Mouse (Mus musculus) gastrocnemius, postnatal 14 days (tissue): ENCODE data around the gene Pgpep1. TPM values are rescaled to one million over a fixed set of nuclear protein-coding genes. Genes with fewer than 3 reads are reported as not detected.

Experiments used
- DNase-seq: peaks from one replicate; pipeline ENCODE4 v3.0.0; 2021; ENCODE audit warnings: mixed read lengths
- intact Hi-C: fragments of 180-260 bp; cut with DNase I; formaldehyde crosslinking; loops from one replicate; pipeline ENCODE4 v1.15.1; 2025; ENCODE audit warnings: low total_unique reads
- total RNA-seq, 2 experiments: library from RNA; stranded (reverse); gene quantifications; 2 replicates each; pipeline ENCODE4 v1.2.3; 2021

Gene Pgpep1
- total RNA-seq, 2 experiments from 2014 or later = 18.2 to 21.6 TPM

DNA sequence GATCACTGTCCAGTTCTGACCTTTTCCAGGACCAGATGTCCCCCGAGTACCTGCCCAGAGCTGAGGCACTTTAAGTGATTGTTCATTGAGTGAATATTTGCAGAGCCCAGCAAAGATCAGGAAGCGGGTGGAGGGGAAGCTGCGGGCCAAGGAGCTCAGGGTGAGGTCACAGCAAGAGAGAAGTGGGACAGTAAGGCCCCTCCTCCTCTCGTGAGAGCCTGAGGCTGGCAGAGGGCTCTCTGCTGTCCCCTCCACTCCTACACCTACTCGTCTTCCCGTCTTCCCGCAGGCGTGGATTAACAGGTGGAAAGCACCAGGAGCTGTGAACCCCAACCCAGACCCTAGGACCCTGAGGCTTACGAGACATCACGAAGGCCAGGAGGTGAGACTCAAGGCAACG, 43.5 kb downstream of the Pgpep1 start:
- intact Hi-C loops = loop anchor here (5.0 kb wide), 1 partner anchor 46 kb away; the partner anchor contains the start of gene Pgpep1
- DNase-seq = no peak

DNA sequence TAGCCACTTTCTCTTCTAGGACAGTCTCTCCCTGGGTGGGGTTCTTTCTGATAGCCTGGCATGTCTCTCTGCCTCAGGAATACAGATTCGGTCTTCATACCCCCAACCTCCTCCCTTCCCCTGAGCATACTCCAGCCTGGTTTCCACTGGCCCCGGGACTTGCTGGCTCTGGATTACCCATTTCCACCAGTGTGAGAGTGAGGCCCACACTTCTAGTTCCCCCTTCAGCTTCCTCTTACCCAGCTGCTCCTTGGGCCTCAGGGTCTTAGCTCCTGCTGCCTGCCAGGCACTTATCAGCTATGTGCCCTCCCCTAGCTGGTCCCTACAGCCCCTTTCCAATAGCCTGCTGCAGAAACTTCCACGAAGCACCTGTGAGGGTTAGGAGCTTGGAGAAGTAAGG, 44.3 kb downstream of the Pgpep1 start, which contains the start of gene Lrrc25:
TSS of gene Lrrc25 (plus strand) at position 262 of the 400 bp plus-strand sequence.
- intact Hi-C loops = loop anchor here (5.0 kb wide), 1 partner anchor 46 kb away; the partner anchor contains the start of gene Pgpep1
- no peak for DNase-seq

DNA sequence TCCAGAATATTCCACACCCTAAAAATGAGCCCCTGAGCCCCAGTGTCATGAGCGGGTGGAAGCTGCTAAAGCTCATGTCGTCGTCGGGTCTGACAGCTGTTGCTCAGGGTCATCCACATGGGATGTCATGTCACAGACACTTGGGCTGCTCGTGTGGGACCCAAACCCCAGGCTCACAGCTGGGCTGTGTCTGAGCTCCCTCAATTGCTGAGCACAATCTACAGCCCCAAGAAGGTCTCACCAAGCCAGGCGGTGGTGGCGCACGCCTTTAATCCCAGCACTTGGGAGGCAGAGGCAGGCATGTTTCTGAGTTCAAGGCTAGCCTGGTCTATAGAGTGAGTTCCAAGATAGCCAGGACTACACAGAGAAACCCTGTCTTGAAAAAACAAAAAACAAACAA, 44.9 kb downstream of the Pgpep1 start:
- intact Hi-C loops = loop anchor here (5.0 kb wide), 1 partner anchor 47 kb away; the partner anchor contains the start of gene Pgpep1
- DNase-seq = no peak

DNA sequence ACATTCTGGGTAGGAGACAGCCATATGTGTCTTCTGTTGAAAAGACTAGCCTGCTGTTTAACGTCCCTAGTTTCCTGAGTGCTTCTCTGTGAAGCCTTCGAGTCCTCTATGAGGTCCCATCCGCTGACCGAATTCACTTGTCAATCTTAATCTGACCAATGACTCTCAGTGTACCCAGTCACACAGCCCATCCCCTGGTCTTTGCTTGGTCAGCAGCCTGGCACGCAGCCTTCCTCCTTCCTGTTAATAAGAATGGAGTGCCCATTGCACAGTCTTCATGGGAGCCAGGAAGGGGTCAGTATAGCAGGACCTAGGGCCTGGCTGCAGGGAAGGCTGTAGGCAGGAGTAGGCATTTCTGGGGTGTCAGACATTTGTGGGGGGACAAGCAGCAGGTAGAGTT, 45.7 kb downstream of the Pgpep1 start:
- intact Hi-C loops = no loop called here
- no peak for DNase-seq

DNA sequence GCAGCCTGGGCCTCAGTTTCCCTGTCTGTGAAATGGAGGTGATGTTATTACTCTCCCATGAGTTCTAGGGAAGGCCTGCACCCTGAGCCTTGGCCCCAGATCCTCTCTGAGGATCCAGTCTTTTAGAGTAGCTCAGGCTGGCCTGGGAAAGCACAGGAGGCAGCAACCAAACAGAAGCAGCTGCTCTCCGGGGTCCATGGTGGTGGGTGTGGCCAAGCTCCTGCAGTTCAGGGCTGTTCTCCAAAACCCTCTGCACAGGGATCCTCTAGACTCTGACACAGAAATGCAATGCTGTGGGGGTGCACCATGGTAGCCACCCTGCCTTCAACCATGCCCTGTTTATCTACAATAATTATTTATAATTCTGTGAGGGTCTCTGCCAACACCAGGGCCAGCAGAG, 46.4 kb downstream of the Pgpep1 start:
- intact Hi-C loops = no loop called here
- DNase-seq = no peak

DNA sequence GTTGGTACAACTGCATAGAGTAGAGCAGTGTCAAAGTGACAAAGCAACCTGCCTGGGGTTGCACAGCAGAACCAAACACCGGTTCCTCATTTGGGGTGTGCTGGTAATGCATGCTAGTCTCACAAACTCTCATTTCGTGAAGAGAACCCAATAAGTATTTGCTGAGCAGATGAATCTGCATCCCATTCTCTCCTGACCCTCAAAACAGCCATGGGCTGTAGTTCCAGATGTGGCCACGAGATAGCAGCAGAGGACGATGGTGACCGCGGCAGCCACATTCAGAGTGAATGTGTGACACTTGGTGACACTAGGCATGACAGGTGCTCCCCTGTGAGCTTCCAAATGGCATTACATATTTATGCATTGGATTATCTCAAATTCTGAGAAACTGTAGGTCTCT, 48.3 kb downstream of the Pgpep1 start:
- intact Hi-C loops = no loop called here
- DNase-seq = peak; percentile 84

DNA sequence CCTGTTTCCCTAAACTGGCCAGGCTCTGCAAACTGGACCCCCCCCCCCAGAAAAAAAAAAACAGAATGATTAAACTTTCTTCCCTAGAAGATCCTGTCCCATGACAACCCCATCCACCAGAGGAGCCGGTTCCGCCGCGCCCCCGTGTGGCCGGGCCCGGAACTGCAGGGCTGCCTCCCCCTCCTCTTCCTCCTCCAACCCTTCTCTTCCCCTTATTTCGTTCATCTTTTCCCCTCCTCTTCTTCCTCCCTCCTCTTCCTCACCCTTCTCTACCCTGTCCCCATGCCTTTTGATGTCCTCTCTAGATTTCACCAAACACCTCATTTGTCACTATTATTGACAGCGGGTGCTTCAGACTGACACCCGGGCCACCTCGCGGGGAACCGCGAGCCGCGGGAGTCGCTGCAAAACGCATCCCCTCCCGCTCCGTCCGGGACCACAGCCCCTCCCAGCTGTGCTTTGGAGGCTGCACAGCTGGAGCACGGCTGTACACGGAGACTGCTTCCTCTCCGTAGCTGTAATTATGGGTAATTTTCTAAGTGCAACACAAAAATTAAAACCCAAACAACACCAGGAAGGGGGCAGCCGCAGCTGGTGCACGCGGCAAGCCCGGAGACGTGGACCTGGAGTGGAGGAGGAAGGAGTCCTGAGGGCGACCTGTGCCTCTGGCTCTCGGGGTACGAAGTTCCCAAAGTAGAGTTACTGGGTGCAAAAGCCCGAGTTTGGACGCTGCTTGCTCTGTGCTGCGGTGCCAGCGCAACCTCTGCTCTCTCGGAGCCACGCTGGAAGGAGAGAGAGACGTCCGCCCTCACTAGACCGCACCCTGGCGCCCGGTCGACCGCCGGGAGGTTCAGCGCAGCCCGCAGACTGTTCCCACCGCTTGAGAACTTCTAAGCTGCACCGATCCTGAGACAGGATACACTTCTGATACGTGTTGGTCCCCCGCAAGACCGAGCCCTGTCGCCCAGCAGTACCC, 49.1 kb downstream of the Pgpep1 start:
- DNase-seq = peak; percentile 92
- intact Hi-C loops = no loop called here

DNA sequence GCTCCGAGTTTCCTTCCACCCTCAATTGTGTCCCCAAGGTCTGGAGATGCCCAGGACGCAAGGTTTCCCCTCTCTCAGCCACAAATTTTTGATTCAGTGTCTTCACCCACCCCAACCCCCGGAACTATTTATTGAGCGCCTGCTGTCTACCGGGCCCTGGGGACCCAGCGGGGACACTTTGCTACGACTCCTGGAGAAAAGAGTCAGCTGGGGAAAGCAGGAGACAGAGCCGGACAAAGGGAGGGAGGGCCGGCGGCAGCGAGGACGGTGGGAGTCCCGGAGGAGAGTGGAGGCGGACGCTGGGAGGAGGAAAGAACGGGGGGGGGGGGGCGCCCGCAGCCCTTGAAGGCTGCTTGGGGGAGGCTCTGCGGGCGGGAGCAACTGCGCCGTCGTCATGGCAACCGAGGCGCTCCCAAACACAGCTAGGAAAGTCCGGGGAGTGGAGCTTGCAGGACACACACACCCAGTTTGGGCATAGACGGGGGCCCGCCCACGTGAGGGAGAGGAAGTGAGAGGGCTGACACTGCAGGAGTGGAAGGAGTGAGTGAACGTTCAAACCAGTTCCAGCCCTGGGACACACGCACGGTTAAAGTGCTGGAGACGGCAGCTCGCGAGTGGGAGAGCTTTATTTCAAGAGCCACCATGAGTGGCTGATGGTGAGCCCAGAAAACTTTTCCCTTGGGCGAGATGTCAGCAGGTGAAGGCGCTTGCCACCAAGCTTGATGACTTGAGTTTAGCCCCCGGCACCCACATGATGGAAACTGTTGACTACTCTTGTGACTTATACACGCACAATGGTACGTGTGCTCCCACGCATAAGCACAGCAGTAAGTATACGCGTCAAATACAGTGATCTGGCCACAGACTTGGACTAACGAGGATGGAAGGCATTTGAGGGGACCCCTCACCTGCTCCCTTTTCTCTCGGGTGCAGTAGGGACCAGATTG, 50.1 kb downstream of the Pgpep1 start:
- peak; percentile 94 for DNase-seq
- intact Hi-C loops = no loop called here

DNA sequence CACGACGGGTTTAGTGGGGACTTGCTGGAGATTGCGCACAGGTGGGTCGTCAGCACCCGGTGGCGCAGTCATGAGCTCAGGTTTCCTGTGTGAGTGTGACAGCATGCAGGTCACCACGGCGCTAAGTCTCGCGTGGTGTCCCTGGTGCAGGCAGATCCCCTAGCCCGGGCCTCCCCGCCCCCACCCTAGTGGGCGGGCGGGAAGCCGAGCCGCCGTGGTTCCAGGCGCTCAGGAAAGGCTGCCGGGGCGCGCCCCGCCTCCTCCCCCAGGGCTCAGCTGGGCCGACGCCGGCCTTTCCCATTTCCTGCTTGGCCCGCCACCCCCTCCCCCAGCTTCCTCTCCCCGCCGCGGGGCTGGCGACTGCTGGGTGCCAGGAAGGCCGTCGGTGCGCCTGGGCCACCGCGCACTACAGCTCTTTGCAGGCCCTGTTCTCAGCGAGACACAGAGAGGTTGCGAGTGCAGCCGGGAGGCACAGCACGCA, 50.8 kb downstream of the Pgpep1 start:
- DNase-seq = peak; percentile 93
- intact Hi-C loops = no loop called here

DNA sequence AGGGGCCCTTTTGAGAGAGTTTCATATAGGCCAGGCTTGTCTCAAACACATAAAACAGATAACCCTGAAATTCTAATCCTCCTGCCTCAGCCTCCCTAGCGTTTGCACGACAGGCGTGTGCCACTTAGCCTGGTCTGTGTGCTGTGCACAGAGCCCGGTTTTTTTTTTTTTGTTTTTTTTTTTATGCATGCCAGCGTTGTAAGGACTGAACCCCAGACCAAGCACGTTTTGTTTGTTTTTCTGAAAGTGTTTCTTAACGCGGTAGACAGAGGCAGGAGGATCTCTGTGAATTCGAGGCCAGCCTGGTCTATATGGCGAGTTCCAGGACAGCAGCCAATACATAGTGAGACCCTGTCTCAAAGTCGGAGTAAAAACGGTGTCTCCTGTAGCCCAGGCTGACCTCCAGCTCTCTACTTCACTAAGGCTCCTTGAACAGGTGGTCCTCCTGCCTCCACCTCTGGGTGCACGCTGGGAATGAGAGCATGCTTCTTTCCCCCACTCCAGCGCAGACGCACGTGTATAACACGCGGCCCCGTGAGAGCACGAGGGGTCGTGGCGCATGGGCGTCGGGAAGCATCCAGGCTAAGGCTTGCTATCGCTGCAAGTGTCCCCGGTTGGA, 51.3 kb downstream of the Pgpep1 start, which contains the start of gene Ssbp4:
TSS of gene Ssbp4 (minus strand) at position 124 of the 619 bp plus-strand sequence.
- DNase-seq = no peak
- intact Hi-C loops = no loop called here

DNA sequence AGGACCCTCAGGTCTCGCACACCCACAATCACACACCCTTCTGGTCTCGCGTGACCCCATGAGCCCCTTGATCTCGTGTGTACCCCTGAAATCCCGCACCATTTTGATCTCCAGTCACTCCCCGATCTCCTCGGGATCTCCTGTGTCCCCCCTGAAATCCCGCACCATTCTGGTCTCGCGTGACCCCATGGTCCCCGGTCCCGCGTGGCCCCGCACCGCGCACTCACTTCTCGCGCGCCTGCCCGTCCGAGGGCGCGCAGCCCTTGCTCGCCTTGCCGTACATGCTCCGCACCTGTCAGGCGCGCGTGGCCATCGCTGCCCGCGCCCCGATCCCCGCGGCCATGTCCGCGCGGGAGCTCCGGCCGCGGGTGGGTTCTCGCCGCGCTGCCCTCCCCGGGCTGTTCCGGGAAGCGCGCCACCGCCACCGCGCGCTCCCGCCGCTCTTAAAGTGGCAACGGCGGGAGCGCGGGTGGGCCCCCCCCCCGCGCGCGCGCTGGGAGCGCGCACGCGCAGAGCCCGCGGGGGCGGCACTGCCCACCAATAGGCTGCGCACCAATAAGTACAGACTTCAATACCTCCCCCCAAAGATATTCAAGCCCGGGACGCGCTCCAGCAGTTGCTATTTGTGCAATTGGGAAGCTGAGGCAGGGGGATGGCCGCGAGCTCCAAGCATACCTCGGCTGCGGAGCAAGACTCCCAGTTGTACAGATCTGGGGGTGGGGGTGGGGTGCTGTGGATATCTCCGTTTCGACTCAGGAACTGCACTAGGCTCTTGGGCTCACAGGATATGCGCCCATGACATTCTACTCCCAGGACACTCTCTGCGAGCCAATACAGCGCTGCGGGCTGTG, 52.1 kb downstream of the Pgpep1 start:
- intact Hi-C loops = no loop called here
- peak; percentile 50 for DNase-seq

DNA sequence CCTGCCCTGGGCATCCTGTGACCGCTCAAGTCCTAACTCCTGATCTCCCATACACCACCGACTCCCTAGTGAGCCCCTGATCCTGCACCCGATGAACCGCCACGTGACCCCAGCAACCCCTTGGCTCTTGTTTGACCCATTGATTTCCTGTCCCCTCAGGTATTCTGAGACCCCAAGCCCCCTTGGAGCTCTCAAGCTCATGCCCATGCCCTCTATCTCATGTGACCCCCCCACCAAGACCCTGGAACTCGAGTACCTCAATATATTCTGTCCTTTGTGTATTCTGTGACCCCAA, 52.6 kb downstream of the Pgpep1 start:
- no peak for DNase-seq
- intact Hi-C loops = no loop called here

DNA sequence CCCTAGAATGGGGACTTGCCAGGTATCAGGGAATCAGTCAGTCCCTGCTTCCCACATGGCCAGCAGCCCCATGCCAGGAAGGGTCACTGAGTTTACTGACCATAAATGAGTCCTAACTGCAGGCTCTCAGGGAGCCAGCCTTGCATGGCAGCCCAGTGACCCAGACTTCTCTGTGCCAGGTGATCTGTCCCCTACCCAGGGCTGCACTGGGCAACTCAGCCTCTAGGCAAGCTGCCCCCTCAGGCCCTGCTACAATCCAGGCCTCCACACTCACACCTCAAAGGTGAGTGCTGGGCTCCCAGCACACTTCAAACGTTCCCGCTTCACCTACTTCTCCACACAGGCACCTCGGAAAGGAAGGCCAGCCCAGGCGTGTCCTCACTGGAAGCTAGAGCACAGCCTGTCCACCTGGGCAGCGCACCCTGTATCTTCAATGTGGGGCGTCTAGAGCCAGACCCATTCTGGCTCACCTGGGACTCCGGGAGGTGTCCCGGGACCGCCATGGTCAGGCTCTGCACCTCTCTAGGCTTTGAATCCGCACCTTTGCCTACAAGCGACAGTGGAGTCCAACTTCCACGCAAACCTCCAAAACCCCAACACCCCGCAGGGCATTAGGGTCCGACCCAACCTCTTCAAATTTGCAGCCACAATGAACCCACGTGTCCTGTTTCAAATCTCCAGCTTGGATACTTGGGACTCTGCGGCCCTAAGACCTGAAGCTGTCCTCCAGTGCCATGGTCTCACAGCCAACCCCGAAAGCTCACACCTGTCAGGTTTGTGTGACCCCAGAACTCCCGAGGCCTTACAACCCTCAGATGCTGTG, 53.2 kb downstream of the Pgpep1 start:
- intact Hi-C loops = no loop called here
- DNase-seq = no peak

DNA sequence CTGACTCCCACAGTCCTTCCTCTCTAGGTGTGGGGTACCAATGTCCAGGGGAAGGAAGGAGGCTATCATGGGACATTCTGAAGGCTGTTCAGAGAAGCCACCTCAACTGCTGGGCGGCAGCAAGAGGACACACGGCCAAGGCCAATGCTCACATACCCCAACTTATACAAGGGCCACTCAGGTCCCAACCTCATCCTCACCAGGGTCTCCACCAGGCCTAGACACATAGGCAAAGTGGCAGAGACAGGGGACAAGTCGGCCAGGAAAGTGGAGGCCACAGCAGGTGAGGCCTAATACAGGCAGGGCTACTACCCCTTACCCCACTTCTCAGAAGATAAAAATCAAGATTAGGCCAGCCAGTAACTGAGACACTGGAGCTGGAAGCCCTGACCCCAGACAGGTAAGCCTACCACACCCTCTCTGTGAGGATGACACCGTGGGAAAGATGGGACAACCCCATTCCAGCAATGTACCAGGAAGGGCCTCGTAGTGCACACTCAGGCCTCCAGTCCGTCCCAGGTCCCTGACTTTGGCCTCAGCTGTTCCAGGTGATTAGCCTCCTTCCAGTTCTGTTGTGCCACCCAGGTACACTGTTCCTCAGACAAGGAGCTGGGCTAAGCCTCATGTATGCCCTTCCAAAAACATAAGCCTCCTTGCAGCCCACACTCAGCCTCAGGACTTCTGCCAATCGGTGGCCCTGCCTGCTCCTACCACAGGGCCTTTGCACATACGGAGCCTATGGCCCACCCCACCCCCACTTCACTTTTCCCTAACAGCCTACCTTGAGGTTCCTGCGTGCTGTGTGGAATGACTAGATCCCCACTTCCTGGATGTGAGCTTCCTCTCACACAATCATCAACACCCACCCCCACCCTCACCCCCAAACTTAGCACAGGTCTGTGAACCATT, 54.1 kb downstream of the Pgpep1 start:
- no peak for DNase-seq
- intact Hi-C loops = no loop called here

DNA sequence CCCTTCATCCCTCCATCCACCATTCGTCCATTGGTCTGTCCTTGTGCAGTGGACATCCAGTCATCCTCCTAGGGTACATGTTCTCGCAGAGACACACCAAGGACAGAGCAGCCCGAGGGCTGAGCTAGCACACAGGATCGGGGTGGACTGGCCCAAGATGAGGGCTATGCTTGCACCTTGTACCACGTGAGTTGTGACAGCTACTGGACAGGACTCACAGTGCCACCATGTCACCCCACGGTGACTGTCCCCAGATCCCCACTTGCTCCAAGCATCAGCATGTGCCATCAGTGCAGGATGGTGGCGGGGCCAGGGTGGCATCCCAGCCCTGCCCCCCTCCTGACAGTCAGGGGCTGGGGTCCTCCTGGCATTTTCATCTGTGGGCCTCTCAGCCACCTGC, 55.6 kb downstream of the Pgpep1 start:
- DNase-seq = no peak
- intact Hi-C loops = no loop called here

DNA sequence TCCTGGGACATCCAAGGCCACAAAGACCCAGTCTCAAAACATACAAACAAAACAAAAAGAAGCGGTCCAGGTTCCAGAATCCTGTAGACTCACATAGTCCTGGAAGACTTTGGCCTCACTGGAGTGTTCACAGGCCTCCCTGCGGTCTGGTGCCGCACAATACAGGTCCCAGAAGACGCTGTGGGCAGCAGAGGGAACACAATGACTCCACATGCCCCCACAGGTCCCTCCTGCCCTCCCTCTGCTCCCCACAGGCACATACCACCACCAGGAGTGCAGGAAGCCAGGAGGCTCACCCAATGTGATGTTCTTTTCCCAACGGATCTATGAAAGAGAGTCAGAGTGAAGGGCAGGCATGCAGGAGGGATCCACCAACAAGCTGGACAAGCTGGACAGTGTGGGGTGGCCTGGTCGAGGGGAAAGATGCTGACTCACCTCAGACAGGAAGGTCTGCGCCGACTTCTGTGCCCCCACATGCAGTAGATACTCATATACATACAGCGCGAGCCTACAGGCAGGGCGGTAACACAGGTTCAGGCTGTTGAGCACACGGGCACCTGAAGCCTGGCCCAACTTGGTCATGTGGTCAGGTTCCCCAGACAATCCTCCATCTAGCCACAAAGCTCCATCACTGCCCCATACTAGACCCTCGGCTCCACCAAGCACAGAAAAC, 57.9 kb downstream of the Pgpep1 start:
- DNase-seq = no peak
- intact Hi-C loops = no loop called here
